Mouse (Mus musculus): ENCODE data around the gene Cep170. TPM values are rescaled to one million over a fixed set of nuclear protein-coding genes. Genes with fewer than 3 reads are reported as not detected.
A peak's percentile ranks its signal among the peaks of the same experiment; 100 is the strongest.

Cep170 gene
- polyA plus RNA-seq, 1 experiment from 2014 or later, result 8.6 TPM

- Histone ChIP-seq H3K4me3 (ENCODE audit: low read length) (no peak overlapping the region), H3K9ac (ENCODE audit: low read depth, low read length) (no peak overlapping the region), H3K4me2 (ENCODE audit: low read depth, low read length) (no peak overlapping the region), H3K27ac (ENCODE audit: low read length) (no peak overlapping the region), H3K27me3 (replicated peaks; ENCODE audit: control insufficient read depth, insufficient read depth, low read length) (no peaks in the 10 kb centered on the region), H3K36me3 (ENCODE audit: control insufficient read depth, insufficient read depth, low read length) (no peaks in the 10 kb centered on the region), H3K9me3 (ENCODE audit: control insufficient read depth, low read length) (no peaks in the 10 kb centered on the region), H3K4me1 (ENCODE audit: control insufficient read depth, insufficient read depth, low read length) (no peaks in the 10 kb centered on the region)
- 73% methylated on average over 8 of the region's 8 CpGs for WGBS
- peak; percentile 76 for ATAC-seq
Measured at GRCm38 (mm10) chr1:176723858-176724713, 89.8 kb downstream of the Cep170 start.

- Histone ChIP-seq H3K27me3 (replicated peaks; ENCODE audit: control insufficient read depth, insufficient read depth, low read length) (no peaks in the 10 kb centered on the region), H3K9ac (ENCODE audit: low read depth, low read length) (no peak overlapping the region), H3K4me2 (ENCODE audit: low read depth, low read length) (no peak overlapping the region), H3K4me3 (ENCODE audit: low read length) (no peak overlapping the region), H3K4me1 (ENCODE audit: control insufficient read depth, insufficient read depth, low read length) (no peaks in the 10 kb centered on the region), H3K27ac (ENCODE audit: low read length) (no peak overlapping the region), H3K9me3 (ENCODE audit: control insufficient read depth, low read length) (no peaks in the 10 kb centered on the region), H3K36me3 (ENCODE audit: control insufficient read depth, insufficient read depth, low read length) (no peaks in the 10 kb centered on the region)
- no peak for ATAC-seq
- WGBS, result 36% methylated on average over 2 of the region's 2 CpGs
Measured at GRCm38 (mm10) chr1:176712436-176712835, 101.4 kb downstream of the Cep170 start.

- Histone ChIP-seq H3K4me2 (ENCODE audit: low read depth, low read length) (no peak overlapping the region), H3K9me3 (ENCODE audit: control insufficient read depth, low read length) (no peaks in the 10 kb centered on the region), H3K27me3 (replicated peaks; ENCODE audit: control insufficient read depth, insufficient read depth, low read length) (no peaks in the 10 kb centered on the region), H3K36me3 (ENCODE audit: control insufficient read depth, insufficient read depth, low read length) (no peaks in the 10 kb centered on the region), H3K4me1 (ENCODE audit: control insufficient read depth, insufficient read depth, low read length) (no peaks in the 10 kb centered on the region), H3K27ac (ENCODE audit: low read length) (no peak overlapping the region), H3K9ac (ENCODE audit: low read depth, low read length) (no peak overlapping the region), H3K4me3 (ENCODE audit: low read length) (no peak overlapping the region)
- 95% methylated on average over 1 of the region's 1 CpGs for WGBS
- no peak for ATAC-seq
Measured at GRCm38 (mm10) chr1:176700226-176700625, 113.6 kb downstream of the Cep170 start.

- H3K9me3 ChIP-seq (ENCODE audit: control insufficient read depth, low read length), result no peaks in the 10 kb centered on the region
- no peak overlapping the region for H3K4me3 ChIP-seq (ENCODE audit: low read length)
- no peaks in the 10 kb centered on the region for H3K36me3 ChIP-seq (ENCODE audit: control insufficient read depth, insufficient read depth, low read length)
- H3K27ac ChIP-seq (ENCODE audit: low read length), result no peak overlapping the region
- ATAC-seq, result no peak
- no peak overlapping the region for H3K4me2 ChIP-seq (ENCODE audit: low read depth, low read length)
- no peaks in the 10 kb centered on the region for H3K27me3 ChIP-seq (replicated peaks; ENCODE audit: control insufficient read depth, insufficient read depth, low read length)
- H3K9ac ChIP-seq (ENCODE audit: low read depth, low read length), result no peak overlapping the region
- H3K4me1 ChIP-seq (ENCODE audit: control insufficient read depth, insufficient read depth, low read length), result no peaks in the 10 kb centered on the region
Measured at GRCm38 (mm10) chr1:176699793-176700192, 114.1 kb downstream of the Cep170 start.

- Histone ChIP-seq H3K9ac (ENCODE audit: low read depth, low read length) (no peak overlapping the region), H3K4me1 (ENCODE audit: control insufficient read depth, insufficient read depth, low read length) (no peaks in the 10 kb centered on the region), H3K27me3 (replicated peaks; ENCODE audit: control insufficient read depth, insufficient read depth, low read length) (no peaks in the 10 kb centered on the region), H3K27ac (ENCODE audit: low read length) (no peak overlapping the region), H3K9me3 (ENCODE audit: control insufficient read depth, low read length) (no peaks in the 10 kb centered on the region), H3K4me3 (ENCODE audit: low read length) (no peak overlapping the region), H3K4me2 (ENCODE audit: low read depth, low read length) (no peak overlapping the region), H3K36me3 (ENCODE audit: control insufficient read depth, insufficient read depth, low read length) (no peaks in the 10 kb centered on the region)
- ATAC-seq, result no peak
- 81% methylated on average over 3 of the region's 3 CpGs for WGBS
Measured at GRCm38 (mm10) chr1:176698647-176699046, 115.2 kb downstream of the Cep170 start.

- no peak overlapping the region for H3K27ac ChIP-seq (ENCODE audit: low read length)
- no peaks in the 10 kb centered on the region for H3K36me3 ChIP-seq (ENCODE audit: control insufficient read depth, insufficient read depth, low read length)
- H3K9me3 ChIP-seq (ENCODE audit: control insufficient read depth, low read length), result no peaks in the 10 kb centered on the region
- no peaks in the 10 kb centered on the region for H3K27me3 ChIP-seq (replicated peaks; ENCODE audit: control insufficient read depth, insufficient read depth, low read length)
- no peak overlapping the region for H3K4me3 ChIP-seq (ENCODE audit: low read length)
- no peak for ATAC-seq
- H3K4me1 ChIP-seq (ENCODE audit: control insufficient read depth, insufficient read depth, low read length), result no peaks in the 10 kb centered on the region
- WGBS, result 14% methylated on average over 7 of the region's 7 CpGs
- H3K4me2 ChIP-seq (ENCODE audit: low read depth, low read length), result no peak overlapping the region
- no peak overlapping the region for H3K9ac ChIP-seq (ENCODE audit: low read depth, low read length)
Measured at GRCm38 (mm10) chr1:176697091-176697490, 116.8 kb downstream of the Cep170 start.

GRCm38 (mm10) chr1:176691101-176691500 is 122.8 kb downstream of the Cep170 start:
- Histone ChIP-seq H3K4me3 (ENCODE audit: low read length) (no peak overlapping the region), H3K4me1 (ENCODE audit: control insufficient read depth, insufficient read depth, low read length) (no peaks in the 10 kb centered on the region), H3K27ac (ENCODE audit: low read length) (no peak overlapping the region), H3K27me3 (replicated peaks; ENCODE audit: control insufficient read depth, insufficient read depth, low read length) (no peaks in the 10 kb centered on the region), H3K4me2 (ENCODE audit: low read depth, low read length) (no peak overlapping the region), H3K9ac (ENCODE audit: low read depth, low read length) (no peak overlapping the region), H3K36me3 (ENCODE audit: control insufficient read depth, insufficient read depth, low read length) (no peaks in the 10 kb centered on the region), H3K9me3 (ENCODE audit: control insufficient read depth, low read length) (no peaks in the 10 kb centered on the region)
- 94% methylated on average over 11 of the region's 11 CpGs for WGBS
- ATAC-seq, result no peak

GRCm38 (mm10) chr1:176688251-176688880 is 125.5 kb downstream of the Cep170 start:
- no peak overlapping the region for H3K4me3 ChIP-seq (ENCODE audit: low read length)
- 77% methylated on average over 6 of the region's 6 CpGs for WGBS
- H3K27me3 ChIP-seq (replicated peaks; ENCODE audit: control insufficient read depth, insufficient read depth, low read length), result no peaks in the 10 kb centered on the region
- no peaks in the 10 kb centered on the region for H3K4me1 ChIP-seq (ENCODE audit: control insufficient read depth, insufficient read depth, low read length)
- no peak overlapping the region for H3K4me2 ChIP-seq (ENCODE audit: low read depth, low read length)
- no peak for ATAC-seq
- H3K36me3 ChIP-seq (ENCODE audit: control insufficient read depth, insufficient read depth, low read length), result no peaks in the 10 kb centered on the region
- no peak overlapping the region for H3K27ac ChIP-seq (ENCODE audit: low read length)
- H3K9me3 ChIP-seq (ENCODE audit: control insufficient read depth, low read length), result no peaks in the 10 kb centered on the region
- H3K9ac ChIP-seq (ENCODE audit: low read depth, low read length), result no peak overlapping the region

Data from intestine, embryonic 16.5 days (tissue).